Mouse (Mus musculus) spleen, adult 2 months (tissue): ENCODE measurements around the gene Cdh4.

Experiments used
- CTCF ChIP-seq: fragments of 200-500 bp; IDR thresholded peaks from 2 replicates; pipeline ENCODE4 v1.5.1; 2011; ENCODE audit warnings: mild to moderate bottlenecking, inconsistent platforms; ENCODE audit not compliant: insufficient read depth, insufficient read length, insufficient replicate concordance; ENCODE audit errors: extremely low read depth
- POLR2A ChIP-seq: fragments of 200-500 bp; IDR thresholded peaks from 2 replicates; pipeline ENCODE4 v1.6.1; 2011; ENCODE audit warnings: low read depth, low read length, inconsistent platforms

GRCm38 (mm10) chr2:179948820-179949219, 506.6 kb downstream of the Cdh4 start:
- TF ChIP-seq CTCF (no peak), POLR2A (no peak)
